Mouse (Mus musculus) kidney, embryonic 16.5 days (tissue): ENCODE measurements around the gene Gm17387. TPM values are rescaled to one million over a fixed set of nuclear protein-coding genes. Genes with fewer than 3 reads are reported as not detected.
A peak's percentile ranks its signal among the peaks of the same experiment; 100 is the strongest.

Experiments used
- ATAC-seq: fragments of 200-750 bp; cut with Nextera tagmentation; 2 replicates; pipeline ENCODE4 v1.8.0; 2017; ENCODE audit warnings: moderate TSS enrichment; ENCODE audit not compliant: low FRiP score, low TSS enrichment
- H3K27ac ChIP-seq: fragments of 300-500 bp; sonication (generic); 2 replicates; pipeline ENCODE4 v1.5.1; 2014; ENCODE audit warnings: low read length
- H3K27me3 ChIP-seq: fragments of 300-500 bp; sonication (generic); 2 replicates; pipeline ENCODE4 v1.6.1; 2014; ENCODE audit warnings: low read length, control low read depth, mixed read lengths; ENCODE audit not compliant: insufficient read depth
- H3K36me3 ChIP-seq: fragments of 300-500 bp; sonication (generic); 2 replicates; pipeline ENCODE4 v1.6.1; 2014; ENCODE audit warnings: low read length, control low read depth, mixed read lengths; ENCODE audit not compliant: insufficient read depth
- H3K4me1 ChIP-seq: fragments of 300-500 bp; sonication (generic); 2 replicates; pipeline ENCODE4 v1.6.1; 2014; ENCODE audit warnings: low read length, control low read depth, mixed read lengths; ENCODE audit not compliant: insufficient read depth
- H3K4me2 ChIP-seq: fragments of 300-500 bp; sonication (generic); replicated peaks from 2 replicates; pipeline ENCODE4 v1.6.1; 2014; ENCODE audit warnings: low read depth, low read length
- H3K4me3 ChIP-seq: fragments of 300-500 bp; sonication (generic); 2 replicates; pipeline ENCODE4 v1.5.1; 2014; ENCODE audit warnings: mild to moderate bottlenecking, low read length
- H3K9ac ChIP-seq: fragments of 300-500 bp; sonication (generic); replicated peaks from 2 replicates; pipeline ENCODE4 v1.6.1; 2014; ENCODE audit warnings: low read length
- H3K9me3 ChIP-seq: fragments of 300-500 bp; sonication (generic); 2 replicates; pipeline ENCODE4 v1.6.1; 2016; ENCODE audit warnings: low read length, control low read depth
- WGBS: fragments of 180-500 bp; shearing (Covaris S2); extraction: QIAGEN DNeasy Blood & Tissue Kit; methylation state at CpG from one replicate; pipeline ENCODE4 v1.1.7; 2014; 5-methylcytosine and 5-hydroxymethylcytosine counted together
- polyA plus RNA-seq: library from polyadenylated mRNA; unstranded; fragments of >200 nt; fragmentation: Nextera tagmentation; extraction: Ambion mirVana; gene quantifications from 2 replicates; pipeline ENCODE4 v1.2.1, GENCODE M21; 2015

Gene Gm17387
- polyA plus RNA-seq, 1 experiment from 2014 or later: not detected

DNA sequence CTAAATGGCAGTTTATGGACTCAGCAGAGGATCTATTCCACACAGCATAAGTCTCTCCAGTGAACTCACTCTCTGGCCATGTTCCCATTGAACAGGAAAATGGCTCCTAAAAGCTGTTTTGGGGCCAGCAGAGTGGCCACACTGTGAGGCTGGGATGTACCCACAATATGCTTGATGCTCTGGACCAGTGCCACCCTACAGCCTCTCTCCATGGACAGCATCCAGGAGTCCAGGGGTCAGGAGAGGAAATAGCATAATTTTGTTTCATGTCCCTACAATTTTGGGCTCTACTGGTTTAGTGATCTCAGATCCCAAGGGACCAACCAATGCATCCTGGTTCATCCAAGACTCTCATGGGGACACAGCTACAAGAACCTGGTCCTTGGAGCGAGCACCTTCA, 28.6 kb downstream of the Gm17387 start:
- no peak overlapping the region for H3K27ac ChIP-seq
- ATAC-seq: no peak
- WGBS: 96% methylated on average over 1 of the region's 1 CpGs

DNA sequence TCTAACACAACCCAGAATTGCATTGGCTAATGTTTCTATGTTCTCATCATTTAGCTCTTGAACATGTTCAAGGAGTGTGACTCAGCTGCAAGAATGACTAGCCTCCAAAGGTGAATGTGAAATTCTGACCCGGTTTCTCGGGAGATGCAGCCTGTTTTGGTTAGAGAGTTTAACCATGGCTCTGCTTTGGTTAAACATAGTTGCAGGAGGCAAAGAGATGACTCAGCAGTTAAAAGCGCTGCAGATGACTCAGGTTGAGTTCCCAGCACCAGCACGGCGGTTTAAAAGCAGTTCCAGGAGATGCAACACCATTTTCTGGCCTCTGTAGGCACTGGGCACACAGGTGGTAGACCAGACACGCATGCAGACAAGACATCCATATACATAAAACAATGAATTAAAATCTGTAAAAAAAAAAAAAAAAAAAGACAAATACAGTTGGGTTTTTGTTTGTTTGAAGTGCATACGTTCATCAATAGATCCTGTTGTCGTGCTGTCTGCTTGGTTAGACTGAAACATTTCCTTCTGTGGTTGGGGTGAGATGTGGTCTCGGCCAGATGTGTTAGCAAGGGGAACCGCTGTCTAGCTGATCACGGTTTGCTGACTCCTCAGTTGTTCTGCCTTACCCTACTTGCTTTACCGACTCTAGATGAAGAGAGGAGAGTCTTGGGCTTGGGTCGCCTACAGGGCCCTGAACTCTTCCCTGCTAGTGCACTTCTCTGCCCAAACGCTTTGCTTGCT, 29.8 kb downstream of the Gm17387 start:
- Histone ChIP-seq H3K27ac (no peak overlapping the region), H3K27me3 (no peaks in the 10 kb centered on the region), H3K9ac (no peak overlapping the region), H3K4me2 (no peak overlapping the region), H3K4me3 (no peak overlapping the region), H3K9me3 (no peaks in the 10 kb centered on the region), H3K36me3 (no peaks in the 10 kb centered on the region), H3K4me1 (peaks cover 10% of the 10 kb centered on the region; the same call in 1 of the 2 replicates)
- WGBS: 92% methylated on average over 14 of the region's 14 CpGs
- no peak for ATAC-seq

More for the DNA sequence above, 28.6 kb downstream of the Gm17387 start:
- H3K4me1 ChIP-seq: peaks cover 10% of the 10 kb centered on the region; the same call in 1 of the 2 replicates
- H3K9ac ChIP-seq: no peak overlapping the region
- no peaks in the 10 kb centered on the region for H3K27me3 ChIP-seq
- no peak overlapping the region for H3K4me3 ChIP-seq
- H3K36me3 ChIP-seq: no peaks in the 10 kb centered on the region
- no peaks in the 10 kb centered on the region for H3K9me3 ChIP-seq
- no peak overlapping the region for H3K4me2 ChIP-seq

DNA sequence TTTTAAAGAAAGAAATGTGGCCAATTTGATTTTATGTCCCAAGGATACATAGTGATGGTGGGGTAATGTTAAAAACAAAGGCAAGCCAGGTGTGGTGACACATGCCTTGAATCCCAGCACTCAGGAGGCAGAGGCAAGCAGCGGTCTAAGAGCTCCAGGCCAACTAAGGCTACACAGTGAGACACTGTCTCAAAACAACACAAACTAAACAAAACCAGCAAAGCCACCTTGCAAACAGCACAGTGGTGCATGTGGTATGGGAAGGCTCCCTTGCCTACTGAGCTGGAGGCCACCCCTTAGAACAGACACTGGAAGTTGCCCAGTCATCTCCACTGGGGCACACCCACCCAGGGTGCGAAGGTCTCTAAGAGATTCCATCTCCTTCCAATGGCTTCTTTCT, 31.0 kb downstream of the Gm17387 start:
- H3K4me2 ChIP-seq: peak overlapping the region; percentile 90
- WGBS: 59% methylated on average over 2 of the region's 2 CpGs
- H3K36me3 ChIP-seq: no peaks in the 10 kb centered on the region
- no peak overlapping the region for H3K27ac ChIP-seq
- peak; percentile 19; the same call in 1 of the 2 replicates for ATAC-seq
- peaks cover 10% of the 10 kb centered on the region; the same call in 1 of the 2 replicates for H3K4me1 ChIP-seq
- peak overlapping the region; percentile 77 for H3K9ac ChIP-seq
- H3K27me3 ChIP-seq: no peaks in the 10 kb centered on the region
- H3K4me3 ChIP-seq: peak overlapping the region; percentile 58
- H3K9me3 ChIP-seq: no peaks in the 10 kb centered on the region

DNA sequence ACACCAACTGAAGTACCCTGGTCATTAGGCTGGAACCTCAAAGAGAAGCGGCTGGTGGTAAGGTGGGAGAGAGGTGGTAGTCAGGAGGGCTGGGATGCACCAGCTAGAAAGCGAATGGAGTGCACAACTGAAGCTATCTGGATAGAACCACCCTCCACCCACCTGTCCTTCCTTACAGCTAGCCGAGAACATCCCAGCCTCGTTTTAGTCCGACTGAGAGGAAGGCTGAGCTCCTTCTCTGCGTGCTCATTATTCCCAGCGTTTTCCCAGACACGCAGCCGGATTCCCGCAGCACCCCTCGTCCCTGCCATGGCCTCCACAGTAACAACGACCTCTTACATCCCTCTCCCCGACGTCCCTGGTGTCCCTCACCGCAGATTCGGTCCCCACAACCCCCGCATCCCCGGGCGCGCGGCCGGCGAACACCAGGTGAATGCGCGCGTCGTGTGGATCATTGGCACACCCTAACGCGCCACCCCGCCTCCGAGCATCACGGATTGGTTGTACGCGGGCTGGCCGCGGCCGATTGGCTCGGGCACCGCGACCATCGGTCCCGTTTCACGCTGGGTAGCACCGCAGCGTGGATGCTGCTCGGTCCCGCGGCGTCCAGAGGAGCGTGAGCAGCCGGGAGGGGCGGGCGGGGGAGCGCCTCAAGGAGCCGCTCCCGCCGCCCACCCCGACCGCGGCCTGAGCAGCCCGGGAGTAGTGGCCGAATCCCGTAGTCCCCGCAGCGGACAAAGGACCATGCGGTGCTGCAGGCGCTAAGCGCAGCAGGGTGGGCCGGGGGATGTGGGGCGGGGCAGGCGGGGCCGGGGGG, 31.7 kb downstream of the Gm17387 start, which contains the start of gene B4galnt4:
Gene B4galnt4, plus strand, starts transcription at position 679 of the 817 bp plus-strand sequence.
- no peaks in the 10 kb centered on the region; the same call in 1 of the 2 replicates for H3K36me3 ChIP-seq
- H3K9ac ChIP-seq: peak within 1 kb of the TSS; percentile 77
- 1% methylated on average over 71 of the region's 72 CpGs for WGBS
- H3K27me3 ChIP-seq: no peaks in the 10 kb centered on the region
- H3K4me2 ChIP-seq: peak within 1 kb of the TSS; percentile 90
- peak within 1 kb of the TSS; percentile 58 for H3K4me3 ChIP-seq
- H3K4me1 ChIP-seq: peaks cover 10% of the 10 kb centered on the region; the same call in 1 of the 2 replicates
- H3K9me3 ChIP-seq: no peaks in the 10 kb centered on the region
- no peak within 1 kb of the TSS for H3K27ac ChIP-seq
- ATAC-seq: peak; percentile 95

DNA sequence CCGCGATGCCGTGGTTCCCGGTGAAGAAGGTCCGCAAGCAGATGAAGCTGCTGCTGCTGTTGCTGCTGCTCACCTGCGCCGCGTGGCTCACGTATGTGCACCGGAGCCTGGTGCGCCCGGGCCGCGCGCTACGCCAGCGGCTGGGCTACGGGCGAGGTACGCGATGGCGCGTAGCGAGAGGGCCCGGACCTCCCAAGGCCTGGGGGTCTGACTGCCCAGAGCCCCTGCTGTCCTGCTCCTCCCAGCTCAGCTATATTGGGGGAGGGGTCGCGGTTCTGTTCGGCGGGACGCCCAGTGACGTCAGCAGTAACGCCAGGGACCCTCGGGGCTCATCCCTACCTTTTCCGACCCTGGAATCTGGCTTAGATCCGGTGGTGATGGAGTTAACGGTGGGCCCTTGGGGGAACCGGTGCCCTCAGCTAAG, 32.4 kb downstream of the Gm17387 start:
- WGBS: under 1% methylated on average over 37 of the region's 37 CpGs
- no peaks in the 10 kb centered on the region for H3K9me3 ChIP-seq

DNA sequence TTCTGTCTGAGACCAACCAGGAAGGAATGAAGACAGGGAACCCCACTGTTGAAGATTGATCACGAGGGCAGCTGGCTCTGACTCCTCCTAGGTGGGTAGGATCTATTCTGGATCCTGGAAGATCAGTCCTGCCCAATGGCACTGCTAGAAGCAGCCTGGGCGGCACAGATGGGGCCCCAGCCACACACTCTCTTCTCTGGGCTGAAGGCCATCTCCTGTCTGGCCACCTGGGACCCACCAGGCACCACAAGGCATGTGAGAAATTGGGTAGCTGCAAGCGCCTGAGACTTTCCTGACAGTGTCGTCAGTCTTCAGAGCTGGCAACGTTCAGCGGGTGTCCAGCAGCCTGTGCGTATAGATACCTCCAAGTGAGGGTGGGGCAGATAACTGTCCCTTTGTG, 33.6 kb downstream of the Gm17387 start:
- no peaks in the 10 kb centered on the region; the same call in 1 of the 2 replicates for H3K36me3 ChIP-seq
- no peaks in the 10 kb centered on the region for H3K9me3 ChIP-seq
- no peak for ATAC-seq
- no peak overlapping the region for H3K4me2 ChIP-seq
- no peaks in the 10 kb centered on the region for H3K27me3 ChIP-seq
- no peak overlapping the region for H3K27ac ChIP-seq
- H3K9ac ChIP-seq: no peak overlapping the region
- H3K4me3 ChIP-seq: no peak overlapping the region
- 85% methylated on average over 7 of the region's 7 CpGs for WGBS
- H3K4me1 ChIP-seq: peaks cover 10% of the 10 kb centered on the region; the same call in 1 of the 2 replicates

More for the DNA sequence above, 32.4 kb downstream of the Gm17387 start:
- H3K9ac ChIP-seq: peak overlapping the region; percentile 77
- peak; percentile 54 for ATAC-seq
- no peaks in the 10 kb centered on the region; the same call in 1 of the 2 replicates for H3K36me3 ChIP-seq
- H3K4me1 ChIP-seq: peaks cover 10% of the 10 kb centered on the region; the same call in 1 of the 2 replicates
- H3K4me3 ChIP-seq: peak overlapping the region; percentile 58
- no peak overlapping the region for H3K27ac ChIP-seq
- H3K27me3 ChIP-seq: no peaks in the 10 kb centered on the region
- H3K4me2 ChIP-seq: peak overlapping the region; percentile 90

GRCm38 (mm10) chr7:141063353-141063752, 34.4 kb downstream of the Gm17387 start:
- 88% methylated on average over 3 of the region's 3 CpGs for WGBS
- H3K36me3 ChIP-seq: no peaks in the 10 kb centered on the region; the same call in 1 of the 2 replicates
- ATAC-seq: no peak
- H3K27ac ChIP-seq: no peak overlapping the region
- no peak overlapping the region for H3K4me2 ChIP-seq
- no peaks in the 10 kb centered on the region for H3K27me3 ChIP-seq
- H3K4me1 ChIP-seq: peaks cover 10% of the 10 kb centered on the region; the same call in 1 of the 2 replicates
- no peak overlapping the region for H3K9ac ChIP-seq
- no peaks in the 10 kb centered on the region for H3K9me3 ChIP-seq
- H3K4me3 ChIP-seq: no peak overlapping the region

- WGBS: 78% methylated on average over 7 of the region's 7 CpGs
- H3K27ac ChIP-seq: no peak overlapping the region
- no peaks in the 10 kb centered on the region; the same call in 1 of the 2 replicates for H3K36me3 ChIP-seq
- no peak overlapping the region for H3K4me3 ChIP-seq
- H3K4me1 ChIP-seq: peaks cover 10% of the 10 kb centered on the region; the same call in 1 of the 2 replicates
- no peak for ATAC-seq
- no peak overlapping the region for H3K4me2 ChIP-seq
- no peaks in the 10 kb centered on the region for H3K9me3 ChIP-seq
- no peaks in the 10 kb centered on the region for H3K27me3 ChIP-seq
- H3K9ac ChIP-seq: no peak overlapping the region
Observed at GRCm38 (mm10) chr7:141064175-141064574, 35.2 kb downstream of the Gm17387 start.

DNA sequence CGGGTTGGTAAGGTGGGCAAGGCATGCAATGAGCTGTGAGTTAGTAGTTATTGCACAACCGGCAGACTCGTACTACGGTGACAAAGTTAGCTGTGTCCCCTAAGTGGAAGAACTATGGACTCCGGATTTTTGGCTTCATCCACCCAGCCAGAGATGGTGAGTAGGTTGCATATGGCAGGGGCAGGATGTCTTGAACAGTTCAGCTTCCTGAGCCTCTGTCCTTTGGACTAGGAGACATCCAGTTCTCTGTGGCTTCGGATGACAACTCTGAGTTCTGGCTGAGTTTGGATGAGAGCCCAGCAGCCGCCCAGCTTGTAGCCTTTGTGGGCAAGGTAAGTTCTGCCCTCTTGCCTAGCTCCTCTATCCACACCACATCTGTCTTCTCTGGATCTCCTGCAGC, 35.6 kb downstream of the Gm17387 start:
- whole genome bisulfite sequencing: 87% methylated on average over 7 of the region's 7 CpGs
- Histone ChIP-seq H3K4me1 (peaks cover 10% of the 10 kb centered on the region; the same call in 1 of the 2 replicates), H3K27me3 (no peaks in the 10 kb centered on the region), H3K9me3 (no peaks in the 10 kb centered on the region), H3K27ac (no peak overlapping the region), H3K9ac (no peak overlapping the region), H3K4me3 (no peak overlapping the region), H3K36me3 (no peaks in the 10 kb centered on the region; the same call in 1 of the 2 replicates), H3K4me2 (no peak overlapping the region)
- no peak for ATAC-seq
